Mouse (Mus musculus) forebrain, embryonic 11.5 days (tissue): ENCODE data around the gene Usp30. TPM values are rescaled to one million over a fixed set of nuclear protein-coding genes. Genes with fewer than 3 reads are reported as not detected.

Experiments
- ATAC-seq: fragments of 200-750 bp; cut with Nextera tagmentation; replicated peaks from 2 replicates; pipeline ENCODE4 v1.8.0; 2017; ENCODE audit warnings: moderate TSS enrichment; ENCODE audit not compliant: low FRiP score
- DNase-seq: peaks from one replicate; pipeline ENCODE4 v3.0.0-alpha.2; 2017; ENCODE audit warnings: low spot score
- H3K27ac ChIP-seq: fragments of 300-500 bp; sonication (generic); 2 replicates; pipeline ENCODE4 v1.5.1; 2014; ENCODE audit warnings: low read depth, low read length
- H3K27me3 ChIP-seq: fragments of 300-500 bp; sonication (generic); 2 replicates; pipeline ENCODE4 v1.6.1; 2014; ENCODE audit warnings: mild to moderate bottlenecking, low read length, mixed read lengths; ENCODE audit not compliant: control insufficient read depth, insufficient read depth
- H3K36me3 ChIP-seq: fragments of 300-500 bp; sonication (generic); 2 replicates; pipeline ENCODE4 v1.6.1; 2014; ENCODE audit warnings: mild to moderate bottlenecking, low read length, moderate library complexity, mixed read lengths; ENCODE audit not compliant: control insufficient read depth, insufficient read depth
- H3K4me1 ChIP-seq: fragments of 300-500 bp; sonication (generic); replicated peaks from 2 replicates; pipeline ENCODE4 v1.6.1; 2014; ENCODE audit warnings: low read length, mixed read lengths; ENCODE audit not compliant: control insufficient read depth, insufficient read depth
- H3K4me2 ChIP-seq: fragments of 300-500 bp; sonication (generic); 2 replicates; pipeline ENCODE4 v1.6.1; 2014; ENCODE audit warnings: low read depth, mild to moderate bottlenecking, low read length, moderate library complexity, mixed read lengths; ENCODE audit not compliant: severe bottlenecking
- H3K4me3 ChIP-seq: fragments of 300-500 bp; sonication (generic); 2 replicates; pipeline ENCODE4 v1.5.1; 2014; ENCODE audit warnings: low read depth, low read length
- H3K9ac ChIP-seq: fragments of 300-500 bp; sonication (generic); 2 replicates; pipeline ENCODE4 v1.6.1; 2014; ENCODE audit warnings: low read length
- H3K9me3 ChIP-seq: fragments of 300-500 bp; sonication (generic); 2 replicates; pipeline ENCODE4 v1.6.1; 2016; ENCODE audit warnings: low read length, mixed read lengths; ENCODE audit not compliant: control insufficient read depth
- WGBS: fragments of 180-500 bp; shearing (Covaris S2); extraction: QIAGEN DNeasy Blood & Tissue Kit; methylation state at CpG from one replicate; pipeline ENCODE4 v1.1.7; 2014; 5-methylcytosine and 5-hydroxymethylcytosine counted together
- polyA plus RNA-seq: library from polyadenylated mRNA; unstranded; fragments of >200 nt; fragmentation: Nextera tagmentation; extraction: Ambion mirVana; gene quantifications from 2 replicates; pipeline ENCODE4 v1.2.1, GENCODE M21; 2014

Gene Usp30
- polyA plus RNA-seq, 1 experiment from 2014 or later = 14.0 TPM

DNA sequence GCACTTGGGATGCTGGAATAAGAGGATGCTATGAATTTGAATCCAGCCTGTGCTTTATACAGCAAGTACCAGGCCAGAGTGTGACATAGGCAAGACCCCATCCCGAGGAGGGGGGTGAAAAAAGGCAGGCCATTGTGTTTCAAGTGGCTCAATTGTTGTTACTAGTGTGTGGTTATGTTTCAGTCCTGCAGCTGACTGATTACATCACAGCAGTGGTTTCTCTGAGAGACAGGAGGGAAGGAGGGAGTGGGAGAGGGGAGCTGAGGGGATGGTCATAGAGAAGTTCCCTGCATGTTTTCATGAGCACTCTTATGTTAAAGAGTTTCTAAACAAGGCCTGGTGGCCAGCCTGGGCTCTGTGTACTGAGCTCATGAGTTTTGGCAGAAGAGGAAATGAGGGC lies 37.5 kb downstream of the Usp30 start:
- Histone ChIP-seq H3K36me3 (peaks cover 2% of the 10 kb centered on the region; the same call in 1 of the 2 replicates), H3K4me2 (no peak overlapping the region), H3K9me3 (no peaks in the 10 kb centered on the region), H3K27me3 (no peaks in the 10 kb centered on the region), H3K4me3 (no peak overlapping the region), H3K27ac (no peak overlapping the region), H3K4me1 (peaks cover 8% of the 10 kb centered on the region), H3K9ac (no peak overlapping the region)
- DNase-seq (no peak), ATAC-seq (no peak)
- WGBS = 85% methylated on average over 1 of the region's 1 CpGs

DNA sequence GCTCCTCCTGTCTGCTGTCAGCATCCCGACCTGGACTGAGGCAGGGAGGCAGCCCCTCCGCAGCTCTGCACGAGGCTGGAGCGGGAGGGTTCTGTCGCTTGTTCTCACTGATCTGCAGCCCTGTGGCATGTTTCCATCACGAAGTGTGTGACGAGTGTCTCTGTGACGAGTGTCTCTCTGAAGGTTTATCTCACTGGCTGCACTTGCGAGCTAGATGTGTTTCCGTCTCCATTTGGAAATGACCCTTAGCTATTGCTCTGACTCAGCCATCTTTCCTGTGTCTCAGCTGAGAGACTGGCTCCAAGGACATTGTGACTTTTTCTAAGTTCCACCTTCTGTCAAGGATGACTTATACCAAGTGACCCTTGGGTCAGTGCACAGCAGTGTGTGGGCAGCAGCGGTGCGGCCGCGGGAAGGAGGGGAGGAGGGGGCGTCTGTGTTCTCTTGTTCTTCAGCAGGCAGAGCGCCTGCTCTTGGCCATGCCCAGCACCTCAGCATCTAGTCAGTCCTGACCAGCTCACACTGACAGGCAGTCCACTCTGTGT lies 41.2 kb downstream of the Usp30 start:
- no peaks in the 10 kb centered on the region for H3K9me3 ChIP-seq
- no peaks in the 10 kb centered on the region for H3K4me1 ChIP-seq
- H3K4me3 ChIP-seq = no peak overlapping the region
- H3K4me2 ChIP-seq = no peak overlapping the region
- H3K27ac ChIP-seq = no peak overlapping the region
- 87% methylated on average over 16 of the region's 16 CpGs for WGBS
- no peaks in the 10 kb centered on the region for H3K27me3 ChIP-seq
- H3K36me3 ChIP-seq = peaks cover 9% of the 10 kb centered on the region; the same call in 1 of the 2 replicates
- no peak for ATAC-seq
- H3K9ac ChIP-seq = no peak overlapping the region
- no peak for DNase-seq

DNA sequence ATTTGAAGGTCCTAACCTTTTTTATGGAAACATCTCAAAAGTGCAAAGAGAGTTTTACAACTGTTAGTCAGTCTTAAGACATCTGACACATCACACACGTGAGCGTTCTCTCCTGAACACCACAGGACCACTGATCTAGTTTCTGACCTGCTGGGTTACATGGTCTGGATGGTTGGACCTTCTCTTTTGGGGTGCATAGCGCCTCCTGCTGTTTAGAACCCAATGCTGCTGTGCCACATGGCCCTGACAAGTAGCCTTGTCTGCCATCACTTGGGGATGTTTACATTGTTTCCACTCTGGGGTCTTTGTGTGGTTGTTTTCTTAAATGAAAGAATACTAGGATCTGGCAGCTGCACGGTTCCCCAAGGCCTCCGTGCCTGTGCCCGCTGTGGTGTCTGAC lies 48.1 kb downstream of the Usp30 start:
- Histone ChIP-seq H3K9ac (no peak overlapping the region), H3K4me2 (no peak overlapping the region), H3K36me3 (peaks cover 5% of the 10 kb centered on the region; the same call in 1 of the 2 replicates), H3K27ac (no peak overlapping the region), H3K4me3 (no peak overlapping the region), H3K27me3 (no peaks in the 10 kb centered on the region), H3K4me1 (no peaks in the 10 kb centered on the region), H3K9me3 (no peaks in the 10 kb centered on the region)
- 89% methylated on average over 6 of the region's 6 CpGs for WGBS
- ATAC-seq (no peak), DNase-seq (no peak)

DNA sequence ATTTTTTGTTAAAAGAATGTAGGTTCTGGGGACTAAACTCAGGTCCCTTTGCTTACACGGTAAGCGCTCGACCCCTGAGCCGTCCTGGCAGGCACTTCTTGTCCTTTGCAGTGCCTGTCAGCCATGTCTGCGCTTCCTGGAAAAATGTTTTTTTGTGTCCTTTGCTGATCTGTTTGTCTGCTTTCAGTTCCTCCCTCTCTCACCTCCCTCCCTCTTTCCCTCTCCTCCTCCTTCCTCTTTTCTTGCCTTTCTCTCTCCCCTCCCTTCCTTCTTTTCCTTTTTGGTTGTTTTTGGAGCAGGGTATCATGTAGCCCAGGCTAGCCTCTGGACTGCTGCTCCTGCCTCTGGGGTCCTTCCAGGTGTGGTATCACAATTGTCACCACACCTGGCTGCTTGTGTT lies 49.8 kb downstream of the Usp30 start:
- Histone ChIP-seq H3K4me2 (no peak overlapping the region), H3K9me3 (no peaks in the 10 kb centered on the region), H3K27ac (no peak overlapping the region), H3K4me3 (no peak overlapping the region), H3K4me1 (no peaks in the 10 kb centered on the region), H3K9ac (no peak overlapping the region), H3K36me3 (no peaks in the 10 kb centered on the region; the same call in 1 of the 2 replicates), H3K27me3 (no peaks in the 10 kb centered on the region)
- no peak for DNase-seq
- no peak for ATAC-seq
- 88% methylated on average over 5 of the region's 5 CpGs for WGBS

DNA sequence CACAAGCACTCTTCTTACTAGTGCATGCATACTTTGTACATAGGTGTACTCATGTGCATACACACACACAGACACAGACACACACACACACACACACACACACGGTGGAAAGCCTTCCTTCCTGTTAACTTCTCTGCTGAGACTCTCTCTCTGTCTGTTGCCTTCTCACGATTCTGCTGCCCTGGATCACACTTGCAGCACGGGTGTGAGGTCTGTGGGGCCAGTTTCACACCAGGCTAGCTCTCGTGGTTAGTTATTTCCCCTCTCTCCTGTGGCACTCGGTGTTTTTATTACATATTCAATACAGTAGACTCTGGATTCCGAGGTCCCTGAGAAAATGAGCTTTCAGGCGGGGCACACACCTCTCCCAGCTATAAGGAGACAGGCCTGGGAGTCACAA lies 51.3 kb downstream of the Usp30 start:
- no peaks in the 10 kb centered on the region for H3K9me3 ChIP-seq
- no peak for ATAC-seq

DNA sequence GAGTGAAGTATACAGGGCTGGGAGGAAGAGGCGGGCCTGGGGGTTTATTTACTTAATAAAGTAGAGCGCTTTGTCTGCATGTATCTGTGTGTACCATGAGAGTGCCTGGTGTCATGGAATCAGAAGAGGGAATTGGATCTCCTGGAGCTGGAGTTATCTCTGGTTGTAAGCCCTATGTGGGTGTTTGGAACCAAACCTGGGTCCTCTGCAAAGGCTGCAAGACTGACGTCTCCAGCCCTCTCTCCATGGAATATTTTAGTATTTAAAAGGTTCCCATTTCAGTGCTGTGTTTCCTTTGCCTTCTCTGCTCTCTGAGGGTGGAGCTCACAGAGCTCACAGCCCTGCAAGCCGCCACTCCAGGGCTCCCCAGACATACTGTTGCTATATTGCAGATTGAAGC lies 54.5 kb downstream of the Usp30 start:
- DNase-seq (no peak), ATAC-seq (no peak)
- WGBS = 85% methylated on average over 4 of the region's 4 CpGs
- Histone ChIP-seq H3K27me3 (no peaks in the 10 kb centered on the region), H3K4me1 (no peaks in the 10 kb centered on the region), H3K9ac (no peak overlapping the region), H3K27ac (no peak overlapping the region), H3K9me3 (no peaks in the 10 kb centered on the region), H3K36me3 (peaks cover 2% of the 10 kb centered on the region; the same call in 1 of the 2 replicates), H3K4me2 (no peak overlapping the region), H3K4me3 (no peak overlapping the region)

More for the DNA sequence above, 51.3 kb downstream of the Usp30 start:
- Histone ChIP-seq H3K4me1 (no peaks in the 10 kb centered on the region), H3K4me2 (no peak overlapping the region), H3K9ac (no peak overlapping the region), H3K27me3 (no peaks in the 10 kb centered on the region), H3K4me3 (no peak overlapping the region), H3K27ac (no peak overlapping the region), H3K36me3 (no peaks in the 10 kb centered on the region; the same call in 1 of the 2 replicates)
- 88% methylated on average over 7 of the region's 7 CpGs for WGBS
- no peak for DNase-seq

DNA sequence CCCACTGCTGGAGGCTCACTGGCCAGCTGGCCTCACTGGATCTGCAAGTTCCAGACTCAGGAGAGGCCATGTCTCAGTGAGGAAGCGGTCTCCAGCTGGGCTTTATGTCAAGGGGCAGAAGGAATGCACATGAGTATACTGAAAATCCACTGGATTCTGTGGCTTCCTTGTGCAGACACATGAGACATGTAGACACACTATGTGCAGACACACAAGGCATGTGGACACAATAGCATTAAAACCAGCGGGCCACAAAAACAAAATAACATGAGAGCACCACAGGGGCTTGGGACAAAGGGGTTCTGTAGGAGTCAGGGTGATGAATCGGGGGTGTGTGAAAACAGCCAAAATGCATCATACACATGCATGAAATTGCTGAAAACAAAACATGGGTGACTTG lies 60.7 kb downstream of the Usp30 start:
- H3K27me3 ChIP-seq = no peaks in the 10 kb centered on the region
- no peaks in the 10 kb centered on the region for H3K9me3 ChIP-seq
- DNase-seq (no peak), ATAC-seq (no peak)
- no peak overlapping the region for H3K27ac ChIP-seq
- no peaks in the 10 kb centered on the region; the same call in 1 of the 2 replicates for H3K4me1 ChIP-seq
- H3K4me2 ChIP-seq = no peak overlapping the region
- 86% methylated on average over 3 of the region's 3 CpGs for WGBS
- H3K9ac ChIP-seq = no peak overlapping the region
- H3K4me3 ChIP-seq = no peak overlapping the region
- H3K36me3 ChIP-seq = peaks cover 2% of the 10 kb centered on the region; the same call in 1 of the 2 replicates

DNA sequence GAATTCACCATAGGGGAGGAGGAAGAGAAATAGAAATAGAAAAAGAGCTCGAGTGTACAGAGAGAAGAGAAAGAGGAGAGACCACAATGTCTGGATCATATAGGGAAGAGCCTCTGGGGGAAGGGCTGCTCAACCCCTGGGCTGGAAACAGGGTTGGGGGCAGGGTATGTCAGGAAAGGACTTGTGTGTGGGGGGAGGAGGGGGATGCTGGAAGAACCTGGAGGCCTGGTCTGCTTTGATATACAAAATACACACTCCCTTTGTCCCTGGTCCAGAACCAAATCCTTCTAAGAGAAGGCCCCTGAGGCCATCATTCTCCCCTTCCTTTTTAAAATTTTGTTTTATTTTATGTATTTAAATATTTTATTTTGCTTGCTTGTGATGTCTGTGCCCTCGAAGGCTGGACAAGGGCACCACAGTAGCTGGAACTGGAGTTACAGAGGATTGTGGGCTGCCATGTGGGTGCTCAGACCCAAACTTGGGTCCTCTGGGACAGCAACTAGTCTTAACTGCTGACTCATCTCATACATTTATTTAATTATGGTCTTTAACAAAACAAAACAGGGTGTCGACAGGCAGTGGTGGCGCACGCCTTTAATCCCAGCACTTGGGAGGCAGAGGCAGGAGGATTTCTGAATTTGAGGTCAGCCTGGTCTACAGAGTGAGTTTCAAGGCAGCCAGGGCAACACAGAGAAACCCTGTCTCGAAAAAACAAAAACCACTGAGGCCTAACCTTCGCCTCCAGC lies 61.4 kb downstream of the Usp30 start:
- Histone ChIP-seq H3K36me3 (peaks cover 2% of the 10 kb centered on the region; the same call in 1 of the 2 replicates), H3K27ac (no peak overlapping the region), H3K4me2 (peak overlapping the region; percentile 95; the same call in 1 of the 2 replicates), H3K4me1 (no peaks in the 10 kb centered on the region; the same call in 1 of the 2 replicates), H3K9me3 (no peaks in the 10 kb centered on the region), H3K9ac (no peak overlapping the region), H3K27me3 (no peaks in the 10 kb centered on the region), H3K4me3 (peak overlapping the region; percentile 57)
- DNase-seq = no peak
- 82% methylated on average over 7 of the region's 7 CpGs for WGBS
- no peak for ATAC-seq
